Mouse (Mus musculus): ENCODE measurements around the gene Add1. TPM values are rescaled to one million over a fixed set of nuclear protein-coding genes. Genes with fewer than 3 reads are reported as not detected.

Add1 gene
- 284 and 301 TPM in 2 replicates for total RNA-seq (2014; rRNA removed)
- polyA plus RNA-seq (2015; fragmentation: Nextera tagmentation; extraction: Ambion mirVana) = 161 and 166 TPM in 2 replicates

- Histone ChIP-seq H3K36me3 (ENCODE audit: insufficient read depth, low read length) (no peaks in the 10 kb centered on the region), H3K4me1 (ENCODE audit: insufficient read depth, low read length) (peaks cover 10% of the 10 kb centered on the region), H3K4me3 (ENCODE audit: low read depth, low read length) (peak within 1 kb of the TSS; percentile 85), H3K9ac (replicated peaks; ENCODE audit: low read length, poor library complexity, severe bottlenecking) (peak within 1 kb of the TSS; percentile 99), H3K27me3 (ENCODE audit: insufficient read depth, low read length) (no peaks in the 10 kb centered on the region), H3K9me3 (ENCODE audit: low read length) (no peaks in the 10 kb centered on the region), H3K4me2 (ENCODE audit: low read depth, low read length, poor library complexity, severe bottlenecking) (peak within 1 kb of the TSS; percentile 55), H3K27ac (ENCODE audit: low read depth, low read length) (peak within 1 kb of the TSS; percentile 97)
- DNase-seq (ENCODE audit: low spot score) = peak; percentile 97
- TF ChIP-seq CTCF (IDR thresholded peaks at IDR 0.05) = peak; percentile 14
- WGBS = under 1% methylated on average over 69 of the region's 84 CpGs
- peak; percentile 99 for ATAC-seq (ENCODE audit: low FRiP score)
Measured at GRCm38 (mm10) chr5:34573268-34574221, at the start of gene Add1. Gene Add1 (plus strand): TSS chr5:34573664.

GRCm38 (mm10) chr5:34523958-34524485, 49.4 kb upstream of the Add1 start:
- 57% methylated on average over 4 of the region's 4 CpGs for WGBS

DNA sequence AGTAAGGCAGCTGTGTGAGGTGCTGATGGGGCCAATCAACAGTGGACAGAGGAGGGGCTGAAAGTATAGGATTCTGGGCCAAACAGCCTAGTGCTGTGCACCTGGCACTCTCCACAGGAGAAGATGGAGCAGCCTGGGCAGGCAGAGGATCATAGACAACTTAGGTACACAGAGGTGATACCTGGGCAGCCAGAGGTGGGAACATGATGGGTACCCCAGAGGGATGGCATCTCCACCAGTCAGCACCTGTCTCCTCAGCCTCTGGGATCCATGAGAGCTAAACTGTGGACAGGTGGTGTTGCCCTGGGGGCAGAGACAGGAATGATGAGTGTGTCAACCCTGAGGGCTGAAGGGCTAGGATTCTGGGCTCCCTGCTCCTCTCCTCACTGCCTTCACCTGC, 49.0 kb upstream of the Add1 start:
- DNase-seq (ENCODE audit: low spot score) (no peak), ATAC-seq (ENCODE audit: low FRiP score) (no peak)
- Histone ChIP-seq H3K4me2 (ENCODE audit: low read depth, low read length, poor library complexity, severe bottlenecking) (no peak overlapping the region), H3K9ac (replicated peaks; ENCODE audit: low read length, poor library complexity, severe bottlenecking) (no peak overlapping the region), H3K36me3 (ENCODE audit: insufficient read depth, low read length) (no peaks in the 10 kb centered on the region), H3K27ac (ENCODE audit: low read depth, low read length) (no peak overlapping the region), H3K4me3 (ENCODE audit: low read depth, low read length) (no peak overlapping the region), H3K4me1 (ENCODE audit: insufficient read depth, low read length) (no peaks in the 10 kb centered on the region), H3K27me3 (ENCODE audit: insufficient read depth, low read length) (no peaks in the 10 kb centered on the region; the same call in 1 of the 2 replicates), H3K9me3 (ENCODE audit: low read length) (no peaks in the 10 kb centered on the region)
- no peak for TF ChIP-seq CTCF (IDR thresholded peaks at IDR 0.05)

More at GRCm38 (mm10) chr5:34523958-34524485, 49.4 kb upstream of the Add1 start:
- H3K9ac ChIP-seq (replicated peaks; ENCODE audit: low read length, poor library complexity, severe bottlenecking) = no peak overlapping the region
- no peaks in the 10 kb centered on the region for H3K36me3 ChIP-seq (ENCODE audit: insufficient read depth, low read length)
- no peaks in the 10 kb centered on the region for H3K9me3 ChIP-seq (ENCODE audit: low read length)
- no peak overlapping the region for H3K4me2 ChIP-seq (ENCODE audit: low read depth, low read length, poor library complexity, severe bottlenecking)
- DNase-seq (ENCODE audit: low spot score) (no peak), ATAC-seq (ENCODE audit: low FRiP score) (no peak)
- no peaks in the 10 kb centered on the region for H3K4me1 ChIP-seq (ENCODE audit: insufficient read depth, low read length)
- no peaks in the 10 kb centered on the region; the same call in 1 of the 2 replicates for H3K27me3 ChIP-seq (ENCODE audit: insufficient read depth, low read length)
- no peak overlapping the region for H3K27ac ChIP-seq (ENCODE audit: low read depth, low read length)
- H3K4me3 ChIP-seq (ENCODE audit: low read depth, low read length) = no peak overlapping the region
- TF ChIP-seq CTCF (IDR thresholded peaks at IDR 0.05) = peak; percentile 11; the same call in 1 of the 2 replicates

DNA sequence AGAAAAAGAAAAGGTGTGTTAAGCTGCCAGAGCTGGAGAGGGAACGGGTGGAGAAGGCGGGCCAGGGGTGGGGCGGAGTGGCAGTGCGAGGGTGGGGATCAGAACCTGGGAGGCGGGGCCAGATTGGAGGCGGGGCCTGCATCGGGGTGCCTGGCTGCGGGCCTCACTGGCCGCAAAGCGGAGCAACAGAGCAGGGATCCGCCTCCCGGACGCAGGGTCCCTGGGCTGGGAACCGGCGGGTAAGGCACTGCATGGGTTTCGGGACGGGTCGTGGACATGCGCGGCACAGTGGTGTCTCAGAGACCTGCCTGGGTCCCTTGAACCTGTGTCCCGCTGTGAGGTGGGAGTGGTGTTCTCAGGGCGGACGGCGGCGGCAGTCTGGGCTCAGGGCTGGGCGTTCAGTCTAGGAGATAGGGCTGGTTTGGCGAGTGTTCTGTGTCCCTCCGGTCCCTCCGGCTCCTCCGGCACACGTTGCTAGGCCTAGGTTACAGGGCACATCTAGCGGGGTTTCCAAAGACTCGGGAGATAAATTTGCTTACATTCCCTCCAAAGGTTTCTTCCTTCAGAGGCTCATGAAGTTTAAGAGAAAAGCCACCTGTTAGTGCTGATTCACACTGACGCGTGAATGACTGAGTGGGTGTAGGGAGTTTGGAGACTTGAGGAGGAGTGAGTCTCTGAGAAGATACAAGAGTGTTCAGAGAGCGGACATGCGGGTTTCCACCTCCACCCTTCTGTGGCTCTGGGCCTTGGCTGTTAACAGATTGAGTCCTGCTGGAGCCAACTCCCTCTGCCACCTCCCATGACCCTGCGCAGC, 47.6 kb upstream of the Add1 start, which contains the start of gene Sh3bp2:
Sh3bp2 (plus strand) TSS at position 176 of the 814 bp plus-strand sequence.
- peak; percentile 68 for ATAC-seq (ENCODE audit: low FRiP score)
- H3K36me3 ChIP-seq (ENCODE audit: insufficient read depth, low read length) = no peaks in the 10 kb centered on the region
- TF ChIP-seq CTCF (IDR thresholded peaks at IDR 0.05) = no peak
- H3K9me3 ChIP-seq (ENCODE audit: low read length) = no peaks in the 10 kb centered on the region
- H3K27me3 ChIP-seq (ENCODE audit: insufficient read depth, low read length) = no peaks in the 10 kb centered on the region; the same call in 1 of the 2 replicates
- peak within 1 kb of the TSS; percentile 46 for H3K4me3 ChIP-seq (ENCODE audit: low read depth, low read length)
- peak; percentile 76 for DNase-seq (ENCODE audit: low spot score)
- no peak within 1 kb of the TSS for H3K27ac ChIP-seq (ENCODE audit: low read depth, low read length)
- WGBS = 3% methylated on average over 38 of the region's 38 CpGs
- peak within 1 kb of the TSS; percentile 34; the same call in 1 of the 2 replicates for H3K9ac ChIP-seq (replicated peaks; ENCODE audit: low read length, poor library complexity, severe bottlenecking)
- H3K4me1 ChIP-seq (ENCODE audit: insufficient read depth, low read length) = no peaks in the 10 kb centered on the region
- H3K4me2 ChIP-seq (ENCODE audit: low read depth, low read length, poor library complexity, severe bottlenecking) = peak within 1 kb of the TSS; percentile 80

GRCm38 (mm10) chr5:34526477-34526775, 47.0 kb upstream of the Add1 start:
- Histone ChIP-seq H3K4me3 (ENCODE audit: low read depth, low read length) (peak overlapping the region; percentile 46; the same call in 1 of the 2 replicates), H3K36me3 (ENCODE audit: insufficient read depth, low read length) (no peaks in the 10 kb centered on the region), H3K4me1 (ENCODE audit: insufficient read depth, low read length) (no peaks in the 10 kb centered on the region), H3K4me2 (ENCODE audit: low read depth, low read length, poor library complexity, severe bottlenecking) (no peak overlapping the region), H3K9ac (replicated peaks; ENCODE audit: low read length, poor library complexity, severe bottlenecking) (no peak overlapping the region), H3K27me3 (ENCODE audit: insufficient read depth, low read length) (no peaks in the 10 kb centered on the region; the same call in 1 of the 2 replicates), H3K9me3 (ENCODE audit: low read length) (no peaks in the 10 kb centered on the region), H3K27ac (ENCODE audit: low read depth, low read length) (no peak overlapping the region)
- ATAC-seq (ENCODE audit: low FRiP score) = no peak
- WGBS = 37% methylated on average over 5 of the region's 5 CpGs
- TF ChIP-seq CTCF (IDR thresholded peaks at IDR 0.05) = no peak
- DNase-seq (ENCODE audit: low spot score) = no peak

Data from midbrain, postnatal 0 days (tissue).